Mouse (Mus musculus) embryonic facial prominence, embryonic 14.5 days (tissue): ENCODE results near the gene Tpst1. TPM values are rescaled to one million over a fixed set of nuclear protein-coding genes. Genes with fewer than 3 reads are reported as not detected.

Source experiments
- ATAC-seq: fragments of 200-750 bp; cut with Nextera tagmentation; 2 replicates; pipeline ENCODE4 v1.8.0; 2017; ENCODE audit warnings: low read depth, moderate number of reproducible peaks, moderate TSS enrichment
- DNase-seq: peaks from one replicate; pipeline ENCODE4 v3.0.0-alpha.2; 2015; ENCODE audit warnings: low spot score
- H3K27ac ChIP-seq: fragments of 300-500 bp; sonication (generic); replicated peaks from 2 replicates; pipeline ENCODE4 v1.5.1; 2014; ENCODE audit warnings: low read depth, mild to moderate bottlenecking, low read length, moderate library complexity
- H3K27me3 ChIP-seq: fragments of 300-500 bp; sonication (generic); replicated peaks from 2 replicates; pipeline ENCODE4 v1.6.1; 2014; ENCODE audit warnings: low read length; ENCODE audit not compliant: control insufficient read depth, insufficient read depth
- H3K36me3 ChIP-seq: fragments of 300-500 bp; sonication (generic); 2 replicates; pipeline ENCODE4 v1.6.1; 2014; ENCODE audit warnings: low read length, mixed read lengths; ENCODE audit not compliant: control insufficient read depth, insufficient read depth
- H3K4me1 ChIP-seq: fragments of 300-500 bp; sonication (generic); 2 replicates; pipeline ENCODE4 v1.6.1; 2014; ENCODE audit warnings: antibody characterized with exemption, low read length; ENCODE audit not compliant: control insufficient read depth, insufficient read depth
- H3K4me2 ChIP-seq: fragments of 300-500 bp; sonication (generic); 2 replicates; pipeline ENCODE4 v1.6.1; 2014; ENCODE audit warnings: low read depth, mild to moderate bottlenecking, low read length, moderate library complexity, mixed read lengths
- H3K4me3 ChIP-seq: fragments of 300-500 bp; sonication (generic); 2 replicates; pipeline ENCODE4 v1.5.1; 2014; ENCODE audit warnings: low read depth, mild to moderate bottlenecking, low read length
- H3K9ac ChIP-seq: fragments of 300-500 bp; sonication (generic); 2 replicates; pipeline ENCODE4 v1.6.1; 2014; ENCODE audit warnings: low read depth, mild to moderate bottlenecking, low read length, moderate library complexity, mixed read lengths
- H3K9me3 ChIP-seq: fragments of 300-500 bp; sonication (generic); 2 replicates; pipeline ENCODE4 v1.6.1; 2016; ENCODE audit warnings: low read length; ENCODE audit not compliant: control insufficient read depth
- WGBS: fragments of 180-500 bp; shearing (Covaris S2); extraction: QIAGEN DNeasy Blood & Tissue Kit; methylation state at CpG from one replicate; pipeline ENCODE4 v1.1.7; 2014; 5-methylcytosine and 5-hydroxymethylcytosine counted together
- polyA plus RNA-seq: library from polyadenylated mRNA; unstranded; fragments of >200 nt; fragmentation: Nextera tagmentation; extraction: Ambion mirVana; gene quantifications from 2 replicates; pipeline ENCODE4 v1.2.1, GENCODE M21; 2014

Gene Tpst1
- polyA plus RNA-seq, 1 experiment from 2014 or later: 94.0 TPM

GRCm38 (mm10) chr5:130170666-130171422 lies 97.7 kb downstream of the Tpst1 start:
- Histone ChIP-seq H3K9ac (peak overlapping the region; percentile 91), H3K36me3 (no peaks in the 10 kb centered on the region), H3K4me3 (peak overlapping the region; percentile 87), H3K9me3 (no peaks in the 10 kb centered on the region), H3K27ac (peak overlapping the region; percentile 75), H3K27me3 (no peaks in the 10 kb centered on the region), H3K4me1 (peaks cover 12% of the 10 kb centered on the region), H3K4me2 (peak overlapping the region; percentile 80)
- ATAC-seq: no peak
- no peak for DNase-seq
- 15% methylated on average over 6 of the region's 6 CpGs for WGBS

- Histone ChIP-seq H3K9ac (peak within 1 kb of the TSS; percentile 91), H3K4me2 (peak within 1 kb of the TSS; percentile 80), H3K9me3 (no peaks in the 10 kb centered on the region), H3K36me3 (no peaks in the 10 kb centered on the region), H3K27ac (peak within 1 kb of the TSS; percentile 75), H3K27me3 (no peaks in the 10 kb centered on the region), H3K4me3 (peak within 1 kb of the TSS; percentile 87), H3K4me1 (peaks cover 12% of the 10 kb centered on the region)
- peak; percentile 92 for DNase-seq
- under 1% methylated on average over 29 of the region's 62 CpGs for WGBS
- peak; percentile 95 for ATAC-seq
Observed at GRCm38 (mm10) chr5:130171423-130171954, 98.4 kb downstream of the Tpst1 start, which contains the start of gene Rabgef1. Gene Rabgef1 (plus strand): TSS chr5:130171798.

GRCm38 (mm10) chr5:130171956-130172601 lies 99.0 kb downstream of the Tpst1 start:
- DNase-seq: peak; percentile 19
- no peaks in the 10 kb centered on the region for H3K36me3 ChIP-seq
- H3K4me1 ChIP-seq: peaks cover 12% of the 10 kb centered on the region

GRCm38 (mm10) chr5:130173012-130173411 lies 99.9 kb downstream of the Tpst1 start:
- ATAC-seq: no peak
- Histone ChIP-seq H3K4me1 (peaks cover 12% of the 10 kb centered on the region), H3K36me3 (no peaks in the 10 kb centered on the region), H3K4me3 (peak overlapping the region; percentile 87), H3K27ac (no peak overlapping the region), H3K9me3 (no peaks in the 10 kb centered on the region), H3K4me2 (peak overlapping the region; percentile 80), H3K9ac (peak overlapping the region; percentile 5; the same call in 1 of the 2 replicates), H3K27me3 (no peaks in the 10 kb centered on the region)
- DNase-seq: no peak
- 87% methylated on average over 4 of the region's 4 CpGs for WGBS

More at GRCm38 (mm10) chr5:130171956-130172601, 99.0 kb downstream of the Tpst1 start:
- Histone ChIP-seq H3K9me3 (no peaks in the 10 kb centered on the region), H3K4me3 (peak overlapping the region; percentile 87), H3K9ac (peak overlapping the region; percentile 91), H3K4me2 (peak overlapping the region; percentile 80), H3K27me3 (no peaks in the 10 kb centered on the region), H3K27ac (peak overlapping the region; percentile 75)
- under 1% methylated on average over 23 of the region's 46 CpGs for WGBS
- ATAC-seq: peak; percentile 84

- no peaks in the 10 kb centered on the region for H3K9me3 ChIP-seq
- H3K27ac ChIP-seq: no peak overlapping the region; the same call in 1 of the 2 replicates
- H3K27me3 ChIP-seq: no peaks in the 10 kb centered on the region
- H3K36me3 ChIP-seq: no peaks in the 10 kb centered on the region
- ATAC-seq (peak; percentile 66; the same call in 1 of the 2 replicates), DNase-seq (peak; percentile 54)
- H3K4me2 ChIP-seq: no peak overlapping the region
- H3K4me3 ChIP-seq: no peak overlapping the region
- peaks cover 6% of the 10 kb centered on the region for H3K4me1 ChIP-seq
- WGBS: 39% methylated on average over 4 of the region's 4 CpGs
- no peak overlapping the region for H3K9ac ChIP-seq
Observed at GRCm38 (mm10) chr5:130177871-130178270, 104.7 kb downstream of the Tpst1 start.

- no peak overlapping the region for H3K27ac ChIP-seq
- no peak overlapping the region for H3K4me2 ChIP-seq
- no peaks in the 10 kb centered on the region for H3K4me1 ChIP-seq
- WGBS: 66% methylated on average over 7 of the region's 7 CpGs
- H3K27me3 ChIP-seq: no peaks in the 10 kb centered on the region
- DNase-seq: no peak
- no peaks in the 10 kb centered on the region for H3K36me3 ChIP-seq
- no peak overlapping the region for H3K9ac ChIP-seq
- peak; percentile 30; the same call in 1 of the 2 replicates for ATAC-seq
- H3K9me3 ChIP-seq: no peaks in the 10 kb centered on the region
- H3K4me3 ChIP-seq: no peak overlapping the region
Observed at GRCm38 (mm10) chr5:130180362-130180761, 107.2 kb downstream of the Tpst1 start.

GRCm38 (mm10) chr5:130181740-130182540 lies 108.8 kb downstream of the Tpst1 start:
- Histone ChIP-seq H3K9me3 (no peaks in the 10 kb centered on the region), H3K4me2 (no peak overlapping the region), H3K4me1 (no peaks in the 10 kb centered on the region), H3K27ac (no peak overlapping the region), H3K36me3 (no peaks in the 10 kb centered on the region), H3K27me3 (no peaks in the 10 kb centered on the region), H3K9ac (no peak overlapping the region), H3K4me3 (no peak overlapping the region)
- 81% methylated on average over 6 of the region's 6 CpGs for WGBS
- ATAC-seq (no peak), DNase-seq (no peak)

GRCm38 (mm10) chr5:130182541-130182821 lies 109.4 kb downstream of the Tpst1 start:
- no peaks in the 10 kb centered on the region for H3K27me3 ChIP-seq
- no peaks in the 10 kb centered on the region for H3K4me1 ChIP-seq
- no peak overlapping the region for H3K4me3 ChIP-seq
- H3K9me3 ChIP-seq: no peaks in the 10 kb centered on the region
- H3K9ac ChIP-seq: no peak overlapping the region
- H3K27ac ChIP-seq: no peak overlapping the region
- no peak overlapping the region for H3K4me2 ChIP-seq
- DNase-seq (no peak), ATAC-seq (no peak)
- no peaks in the 10 kb centered on the region for H3K36me3 ChIP-seq
- 81% methylated on average over 3 of the region's 3 CpGs for WGBS
